Mouse (Mus musculus): ENCODE measurements around the gene 1520401A03Rik. TPM values are rescaled to one million over a fixed set of nuclear protein-coding genes. Genes with fewer than 3 reads are reported as not detected.
A peak's percentile ranks its signal among the peaks of the same experiment; 100 is the strongest.

1520401A03Rik gene
- polyA plus RNA-seq, 1 experiment from 2014 or later: 0.04 TPM

- Histone ChIP-seq H3K4me2 (ENCODE audit: low read length) (no peak overlapping the region), H3K36me3 (ENCODE audit: control insufficient read depth, insufficient read depth, low read length) (no peaks in the 10 kb centered on the region), H3K9ac (ENCODE audit: low read length) (no peak overlapping the region), H3K9me3 (ENCODE audit: control insufficient read depth, low read length) (no peaks in the 10 kb centered on the region), H3K4me3 (ENCODE audit: low read depth, low read length) (no peak overlapping the region), H3K27ac (ENCODE audit: low read depth) (no peak overlapping the region), H3K27me3 (replicated peaks; ENCODE audit: control insufficient read depth, insufficient read depth, low read length) (peaks cover 48% of the 10 kb centered on the region), H3K4me1 (replicated peaks; ENCODE audit: control insufficient read depth, insufficient read depth, low read length) (no peaks in the 10 kb centered on the region)
- DNase-seq (ENCODE audit: low spot score): no peak
- 34% methylated on average over 4 of the region's 4 CpGs for WGBS
- ATAC-seq (replicated peaks; ENCODE audit: low FRiP score, low TSS enrichment, low read depth): 0 out of 2 replicates have a peak, but pooled peaks have one; percentile 10
Measured at GRCm38 (mm10) chr17:23682092-23682491, 40.5 kb downstream of the 1520401A03Rik start.

DNA sequence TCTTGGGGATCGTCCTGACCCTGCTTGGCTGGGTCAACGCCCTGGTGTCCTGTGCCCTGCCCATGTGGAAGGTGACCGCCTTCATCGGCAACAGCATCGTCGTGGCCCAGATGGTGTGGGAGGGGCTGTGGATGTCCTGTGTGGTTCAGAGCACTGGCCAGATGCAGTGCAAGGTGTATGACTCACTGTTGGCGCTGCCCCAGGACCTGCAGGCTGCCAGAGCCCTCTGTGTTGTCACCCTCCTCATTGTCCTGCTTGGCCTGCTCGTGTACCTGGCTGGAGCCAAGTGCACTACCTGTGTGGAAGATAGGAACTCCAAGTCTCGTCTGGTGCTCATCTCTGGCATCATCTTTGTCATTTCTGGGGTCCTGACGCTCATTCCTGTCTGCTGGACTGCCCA lies 41.5 kb downstream of the 1520401A03Rik start:
- ATAC-seq (replicated peaks; ENCODE audit: low FRiP score, low TSS enrichment, low read depth) (no peak), DNase-seq (ENCODE audit: low spot score) (no peak)
- Histone ChIP-seq H3K9me3 (ENCODE audit: control insufficient read depth, low read length) (no peaks in the 10 kb centered on the region), H3K4me2 (ENCODE audit: low read length) (peak overlapping the region; percentile 13; the same call in 1 of the 2 replicates), H3K4me1 (replicated peaks; ENCODE audit: control insufficient read depth, insufficient read depth, low read length) (peaks cover 5% of the 10 kb centered on the region; the same call in 1 of the 2 replicates), H3K9ac (ENCODE audit: low read length) (no peak overlapping the region), H3K27ac (ENCODE audit: low read depth) (no peak overlapping the region), H3K27me3 (replicated peaks; ENCODE audit: control insufficient read depth, insufficient read depth, low read length) (peaks cover 48% of the 10 kb centered on the region), H3K36me3 (ENCODE audit: control insufficient read depth, insufficient read depth, low read length) (no peaks in the 10 kb centered on the region), H3K4me3 (ENCODE audit: low read depth, low read length) (no peak overlapping the region)
- WGBS: 60% methylated on average over 10 of the region's 10 CpGs

DNA sequence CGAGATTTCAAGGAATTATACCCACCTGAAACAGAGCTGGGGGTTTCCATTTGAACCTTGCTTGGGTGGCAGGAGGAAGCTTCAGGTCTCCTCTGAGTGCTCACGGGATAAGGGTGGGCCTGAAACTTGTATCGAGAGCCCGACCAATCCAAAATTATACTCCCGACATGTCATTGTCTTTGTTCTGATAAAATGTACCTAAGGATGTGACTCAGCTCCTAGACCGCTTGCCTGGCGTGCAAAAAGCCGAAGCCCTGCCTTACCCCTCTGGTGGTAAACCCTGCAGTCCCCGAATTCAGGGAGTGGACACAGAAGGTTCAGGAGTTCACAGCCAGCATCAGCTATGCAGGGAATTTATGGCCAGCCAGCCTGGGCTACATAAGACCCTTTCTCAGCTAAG lies 42.2 kb downstream of the 1520401A03Rik start:
- Histone ChIP-seq H3K36me3 (ENCODE audit: control insufficient read depth, insufficient read depth, low read length) (no peaks in the 10 kb centered on the region), H3K4me3 (ENCODE audit: low read depth, low read length) (peak overlapping the region; percentile 36), H3K9ac (ENCODE audit: low read length) (peak overlapping the region; percentile 40; the same call in 1 of the 2 replicates), H3K27ac (ENCODE audit: low read depth) (no peak overlapping the region), H3K9me3 (ENCODE audit: control insufficient read depth, low read length) (no peaks in the 10 kb centered on the region), H3K4me1 (replicated peaks; ENCODE audit: control insufficient read depth, insufficient read depth, low read length) (peaks cover 13% of the 10 kb centered on the region), H3K4me2 (ENCODE audit: low read length) (peak overlapping the region; percentile 35), H3K27me3 (replicated peaks; ENCODE audit: control insufficient read depth, insufficient read depth, low read length) (peaks cover 53% of the 10 kb centered on the region)
- no peak for DNase-seq (ENCODE audit: low spot score)
- no peak for ATAC-seq (replicated peaks; ENCODE audit: low FRiP score, low TSS enrichment, low read depth)
- 57% methylated on average over 9 of the region's 9 CpGs for WGBS

GRCm38 (mm10) chr17:23679127-23679835 lies 43.3 kb downstream of the 1520401A03Rik start, which contains the start of gene Cldn6:
TSS of gene Cldn6 (plus strand) at chr17:23679249.
- Histone ChIP-seq H3K9me3 (ENCODE audit: control insufficient read depth, low read length) (no peaks in the 10 kb centered on the region), H3K4me3 (ENCODE audit: low read depth, low read length) (peak within 1 kb of the TSS; percentile 36), H3K27me3 (replicated peaks; ENCODE audit: control insufficient read depth, insufficient read depth, low read length) (peaks cover 51% of the 10 kb centered on the region), H3K9ac (ENCODE audit: low read length) (peak within 1 kb of the TSS; percentile 40), H3K4me1 (replicated peaks; ENCODE audit: control insufficient read depth, insufficient read depth, low read length) (peaks cover 17% of the 10 kb centered on the region), H3K4me2 (ENCODE audit: low read length) (peak within 1 kb of the TSS; percentile 35), H3K36me3 (ENCODE audit: control insufficient read depth, insufficient read depth, low read length) (no peaks in the 10 kb centered on the region), H3K27ac (ENCODE audit: low read depth) (peak within 1 kb of the TSS; percentile 36)
- WGBS: 3% methylated on average over 35 of the region's 38 CpGs
- DNase-seq (ENCODE audit: low spot score) (peak; percentile 75), ATAC-seq (replicated peaks; ENCODE audit: low FRiP score, low TSS enrichment, low read depth) (no peak)

- peak; percentile 20; the same call in 1 of the 2 replicates for ATAC-seq (replicated peaks; ENCODE audit: low FRiP score, low TSS enrichment, low read depth)
- no peaks in the 10 kb centered on the region for H3K36me3 ChIP-seq (ENCODE audit: control insufficient read depth, insufficient read depth, low read length)
- peak within 1 kb of the TSS; percentile 62 for H3K4me3 ChIP-seq (ENCODE audit: low read depth, low read length)
- no peaks in the 10 kb centered on the region for H3K9me3 ChIP-seq (ENCODE audit: control insufficient read depth, low read length)
- under 1% methylated on average over 34 of the region's 34 CpGs for WGBS
- peak within 1 kb of the TSS; percentile 73 for H3K27ac ChIP-seq (ENCODE audit: low read depth)
- H3K4me1 ChIP-seq (replicated peaks; ENCODE audit: control insufficient read depth, insufficient read depth, low read length): peaks cover 19% of the 10 kb centered on the region
- H3K27me3 ChIP-seq (replicated peaks; ENCODE audit: control insufficient read depth, insufficient read depth, low read length): peaks cover 42% of the 10 kb centered on the region
- H3K4me2 ChIP-seq (ENCODE audit: low read length): peak within 1 kb of the TSS; percentile 94
- peak; percentile 90 for DNase-seq (ENCODE audit: low spot score)
- H3K9ac ChIP-seq (ENCODE audit: low read length): peak within 1 kb of the TSS; percentile 55
Measured at GRCm38 (mm10) chr17:23677236-23677679, 45.3 kb downstream of the 1520401A03Rik start, which contains the start of gene Tnfrsf12a. TSS of gene Tnfrsf12a (minus strand) at chr17:23677468.

DNA sequence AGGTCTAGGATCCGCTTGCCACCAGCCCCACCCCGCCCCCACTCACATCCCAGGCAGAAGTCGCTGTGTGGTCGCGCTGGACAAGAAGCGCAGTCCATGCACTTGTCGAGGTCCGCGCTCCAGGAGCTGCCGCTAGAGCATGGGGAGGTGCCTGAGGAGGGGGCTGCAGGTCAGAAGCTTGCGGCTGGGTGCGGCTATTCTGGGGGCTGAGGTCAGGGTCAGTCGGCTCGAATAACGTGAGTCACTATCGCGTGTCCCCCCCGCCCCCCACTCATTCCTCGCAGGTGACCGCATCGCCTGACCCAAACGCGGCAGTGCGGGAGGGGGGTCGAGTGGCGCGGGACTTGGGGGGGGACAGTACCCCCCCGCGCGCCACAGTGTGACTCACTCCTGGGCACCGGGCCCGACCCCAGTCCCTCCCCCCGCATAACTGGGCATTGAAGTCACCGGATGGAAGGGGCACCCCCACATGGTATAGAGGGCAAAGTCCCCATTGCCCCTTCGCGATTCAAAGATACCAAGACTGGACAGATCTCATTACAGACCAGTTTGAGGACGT lies 46.0 kb downstream of the 1520401A03Rik start:
- no peaks in the 10 kb centered on the region for H3K9me3 ChIP-seq (ENCODE audit: control insufficient read depth, low read length)
- peak overlapping the region; percentile 62 for H3K4me3 ChIP-seq (ENCODE audit: low read depth, low read length)
- H3K4me2 ChIP-seq (ENCODE audit: low read length): peak overlapping the region; percentile 94
- ATAC-seq (replicated peaks; ENCODE audit: low FRiP score, low TSS enrichment, low read depth) (no peak), DNase-seq (ENCODE audit: low spot score) (no peak)
- H3K27me3 ChIP-seq (replicated peaks; ENCODE audit: control insufficient read depth, insufficient read depth, low read length): peaks cover 39% of the 10 kb centered on the region
- H3K4me1 ChIP-seq (replicated peaks; ENCODE audit: control insufficient read depth, insufficient read depth, low read length): peaks cover 19% of the 10 kb centered on the region
- H3K36me3 ChIP-seq (ENCODE audit: control insufficient read depth, insufficient read depth, low read length): no peaks in the 10 kb centered on the region
- WGBS: under 1% methylated on average over 37 of the region's 37 CpGs
- peak overlapping the region; percentile 55 for H3K9ac ChIP-seq (ENCODE audit: low read length)
- peak overlapping the region; percentile 73 for H3K27ac ChIP-seq (ENCODE audit: low read depth)

DNA sequence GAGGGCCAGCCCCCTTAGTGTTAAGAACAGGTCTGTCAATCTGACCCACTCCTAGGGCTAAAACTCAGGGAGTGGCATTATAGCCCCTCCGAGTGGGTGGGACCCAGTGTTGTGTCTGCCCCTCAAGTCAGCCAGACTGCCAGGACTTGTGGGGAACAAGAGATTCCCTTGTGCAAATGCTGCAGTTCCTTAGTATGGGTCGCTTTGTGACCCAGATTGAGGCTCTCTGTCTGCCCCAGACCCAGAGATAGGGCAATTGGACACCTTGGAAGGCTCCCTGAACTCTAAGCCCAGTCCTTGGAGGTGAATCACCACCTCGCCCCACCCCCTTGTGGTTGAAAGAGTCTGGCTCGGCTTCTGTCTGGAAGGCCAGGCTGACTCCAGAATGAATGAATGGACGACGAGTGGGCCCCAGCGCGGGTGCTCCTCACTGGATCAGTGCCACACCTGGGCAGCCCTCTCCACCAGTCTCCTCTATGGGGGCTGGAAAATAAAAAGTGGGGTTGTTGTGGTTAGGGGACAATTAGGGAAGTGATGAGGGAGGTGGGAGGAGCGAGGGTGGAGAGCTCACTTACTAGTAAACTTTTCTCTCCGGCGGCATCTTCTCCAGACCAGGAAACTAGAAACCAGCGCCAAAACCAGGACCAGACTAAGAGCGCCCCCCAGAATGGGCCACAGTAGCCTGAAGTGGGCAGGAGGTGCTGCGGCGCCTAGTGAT lies 46.9 kb downstream of the 1520401A03Rik start:
- no peak for ATAC-seq (replicated peaks; ENCODE audit: low FRiP score, low TSS enrichment, low read depth)
- 17% methylated on average over 15 of the region's 15 CpGs for WGBS
- Histone ChIP-seq H3K36me3 (ENCODE audit: control insufficient read depth, insufficient read depth, low read length) (no peaks in the 10 kb centered on the region), H3K4me3 (ENCODE audit: low read depth, low read length) (peak overlapping the region; percentile 62), H3K9ac (ENCODE audit: low read length) (peak overlapping the region; percentile 55; the same call in 1 of the 2 replicates), H3K4me1 (replicated peaks; ENCODE audit: control insufficient read depth, insufficient read depth, low read length) (peaks cover 19% of the 10 kb centered on the region), H3K9me3 (ENCODE audit: control insufficient read depth, low read length) (no peaks in the 10 kb centered on the region), H3K4me2 (ENCODE audit: low read length) (peak overlapping the region; percentile 94), H3K27me3 (replicated peaks; ENCODE audit: control insufficient read depth, insufficient read depth, low read length) (peaks cover 31% of the 10 kb centered on the region), H3K27ac (ENCODE audit: low read depth) (peak overlapping the region; percentile 73; the same call in 1 of the 2 replicates)
- peak; percentile 78 for DNase-seq (ENCODE audit: low spot score)

DNA sequence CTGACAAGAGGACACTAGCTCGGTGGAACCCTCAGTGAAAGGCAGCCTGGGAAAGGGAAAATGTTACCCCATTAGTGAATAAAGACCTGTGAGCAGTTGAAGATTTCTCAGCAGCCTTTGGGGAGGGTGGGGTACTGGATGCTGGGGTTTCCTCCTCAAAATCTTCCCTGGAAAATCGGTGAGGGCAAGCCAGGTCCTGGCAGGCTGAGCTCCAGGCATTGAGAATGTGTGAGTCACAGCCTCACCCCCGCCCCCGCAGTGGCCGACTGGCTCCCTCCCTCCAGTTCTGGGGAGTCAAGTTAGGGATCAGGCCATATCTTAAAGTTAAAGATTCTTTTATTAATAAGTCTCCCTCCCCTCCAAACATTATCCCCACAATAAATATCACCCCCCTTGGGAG lies 47.5 kb downstream of the 1520401A03Rik start:
- 0 out of 2 replicates have a peak overlapping the region, but pooled peaks have one; percentile 62 for H3K4me3 ChIP-seq (ENCODE audit: low read depth, low read length)
- H3K36me3 ChIP-seq (ENCODE audit: control insufficient read depth, insufficient read depth, low read length): peaks cover 6% of the 10 kb centered on the region; the same call in 1 of the 2 replicates
- H3K27me3 ChIP-seq (replicated peaks; ENCODE audit: control insufficient read depth, insufficient read depth, low read length): peaks cover 25% of the 10 kb centered on the region
- peaks cover 19% of the 10 kb centered on the region for H3K4me1 ChIP-seq (replicated peaks; ENCODE audit: control insufficient read depth, insufficient read depth, low read length)
- H3K4me2 ChIP-seq (ENCODE audit: low read length): peak overlapping the region; percentile 94
- DNase-seq (ENCODE audit: low spot score): no peak
- H3K9me3 ChIP-seq (ENCODE audit: control insufficient read depth, low read length): no peaks in the 10 kb centered on the region
- ATAC-seq (replicated peaks; ENCODE audit: low FRiP score, low TSS enrichment, low read depth): no peak
- 26% methylated on average over 5 of the region's 5 CpGs for WGBS
- H3K9ac ChIP-seq (ENCODE audit: low read length): no peak overlapping the region
- no peak overlapping the region for H3K27ac ChIP-seq (ENCODE audit: low read depth)
